Mouse (Mus musculus): Measurements from ENCODE around the gene Tor4a. TPM values are rescaled to one million over a fixed set of nuclear protein-coding genes. Genes with fewer than 3 reads are reported as not detected.

Tor4a gene
- polyA plus RNA-seq, 1 experiment from 2014 or later: 1.9 TPM

DNA sequence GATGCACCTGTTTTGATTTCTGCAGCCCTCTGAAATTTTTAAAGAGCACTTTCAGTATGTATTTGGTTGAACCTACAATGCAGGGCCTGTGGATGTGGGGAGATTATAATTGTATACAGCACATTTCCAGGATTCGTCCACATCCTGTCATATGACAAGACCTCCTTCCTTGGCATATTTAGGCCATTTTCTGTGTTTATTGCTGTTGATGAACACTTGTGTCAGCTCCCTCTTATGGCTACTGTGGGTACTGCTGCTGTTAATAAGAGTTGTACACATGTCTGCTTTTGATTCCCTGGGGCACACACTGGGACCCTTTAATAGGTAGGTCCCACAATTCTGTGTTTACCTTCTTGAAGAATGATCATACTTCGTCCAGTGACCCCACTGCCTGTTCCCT, 39.0 kb downstream of the Tor4a start:
- WGBS: 54% methylated on average over 2 of the region's 2 CpGs
- Histone ChIP-seq H3K4me1 (ENCODE audit: control insufficient read depth, insufficient read depth, low read length) (no peaks in the 10 kb centered on the region), H3K4me2 (ENCODE audit: low read depth, low read length) (no peak overlapping the region), H3K36me3 (replicated peaks; ENCODE audit: control insufficient read depth, insufficient read depth, low read depth, low read length) (no peaks in the 10 kb centered on the region), H3K9ac (replicated peaks; ENCODE audit: low read length) (no peak overlapping the region), H3K27me3 (ENCODE audit: control insufficient read depth, insufficient read depth, low read length) (no peaks in the 10 kb centered on the region), H3K9me3 (replicated peaks; ENCODE audit: control insufficient read depth, low read length) (no peaks in the 10 kb centered on the region), H3K27ac (replicated peaks; ENCODE audit: low read depth, low read length) (no peak overlapping the region), H3K4me3 (ENCODE audit: low read depth, low read length) (no peak overlapping the region)
- DNase-seq (ENCODE audit: low spot score): peak; percentile 66
- no peak for ATAC-seq (replicated peaks; ENCODE audit: insufficient number of reproducible peaks, low FRiP score, low TSS enrichment, low read depth)

DNA sequence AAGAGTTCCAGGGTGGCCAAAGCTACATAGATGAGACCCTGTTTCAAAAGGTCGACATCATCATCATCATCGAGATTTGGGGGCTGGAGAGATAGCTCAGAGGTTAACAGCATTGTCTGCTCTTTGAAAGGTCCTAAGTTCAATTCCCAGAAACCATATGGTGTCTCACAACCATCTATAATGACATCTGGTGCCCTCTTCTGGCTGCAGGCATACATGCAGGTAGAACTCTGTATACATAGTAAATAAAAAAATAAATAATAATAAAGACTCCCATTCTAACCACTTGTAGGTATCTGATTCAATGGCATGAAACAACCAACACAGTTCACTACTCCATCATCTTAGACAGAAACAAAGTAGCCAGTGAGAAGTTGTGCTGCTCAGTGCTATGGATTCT, 39.7 kb downstream of the Tor4a start:
- H3K36me3 ChIP-seq (replicated peaks; ENCODE audit: control insufficient read depth, insufficient read depth, low read depth, low read length): no peaks in the 10 kb centered on the region
- no peaks in the 10 kb centered on the region for H3K9me3 ChIP-seq (replicated peaks; ENCODE audit: control insufficient read depth, low read length)
- H3K27me3 ChIP-seq (ENCODE audit: control insufficient read depth, insufficient read depth, low read length): no peaks in the 10 kb centered on the region
- no peak overlapping the region for H3K4me2 ChIP-seq (ENCODE audit: low read depth, low read length)
- no peak for DNase-seq (ENCODE audit: low spot score)
- H3K4me3 ChIP-seq (ENCODE audit: low read depth, low read length): no peak overlapping the region
- WGBS: 40% methylated on average over 2 of the region's 2 CpGs
- ATAC-seq (replicated peaks; ENCODE audit: insufficient number of reproducible peaks, low FRiP score, low TSS enrichment, low read depth): no peak
- no peak overlapping the region for H3K27ac ChIP-seq (replicated peaks; ENCODE audit: low read depth, low read length)
- no peaks in the 10 kb centered on the region for H3K4me1 ChIP-seq (ENCODE audit: control insufficient read depth, insufficient read depth, low read length)
- H3K9ac ChIP-seq (replicated peaks; ENCODE audit: low read length): no peak overlapping the region

DNA sequence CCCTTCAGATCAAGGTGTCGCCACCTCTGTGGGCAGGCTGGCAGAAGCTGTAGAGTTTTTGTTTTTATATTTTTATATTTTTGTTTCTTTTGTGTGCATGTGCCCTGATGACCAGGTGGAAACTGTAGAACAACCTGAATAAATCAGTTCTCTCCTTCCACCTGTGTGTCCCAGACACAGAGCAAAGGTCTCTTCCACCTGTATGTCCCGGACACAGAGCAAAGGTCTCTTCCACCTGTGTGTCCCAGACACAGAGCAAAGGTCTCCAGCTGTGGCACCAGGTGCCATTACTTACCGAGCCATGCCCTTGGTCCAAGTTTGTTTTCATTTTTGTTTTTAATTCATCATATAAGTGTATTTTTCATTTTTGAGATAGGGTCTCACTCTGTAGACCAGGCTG, 40.5 kb downstream of the Tor4a start:
- Histone ChIP-seq H3K27me3 (ENCODE audit: control insufficient read depth, insufficient read depth, low read length) (no peaks in the 10 kb centered on the region), H3K9me3 (replicated peaks; ENCODE audit: control insufficient read depth, low read length) (no peaks in the 10 kb centered on the region), H3K27ac (replicated peaks; ENCODE audit: low read depth, low read length) (no peak overlapping the region), H3K9ac (replicated peaks; ENCODE audit: low read length) (no peak overlapping the region), H3K4me1 (ENCODE audit: control insufficient read depth, insufficient read depth, low read length) (no peaks in the 10 kb centered on the region), H3K36me3 (replicated peaks; ENCODE audit: control insufficient read depth, insufficient read depth, low read depth, low read length) (no peaks in the 10 kb centered on the region), H3K4me3 (ENCODE audit: low read depth, low read length) (no peak overlapping the region), H3K4me2 (ENCODE audit: low read depth, low read length) (no peak overlapping the region)
- WGBS: 87% methylated on average over 3 of the region's 3 CpGs
- no peak for DNase-seq (ENCODE audit: low spot score)
- no peak for ATAC-seq (replicated peaks; ENCODE audit: insufficient number of reproducible peaks, low FRiP score, low TSS enrichment, low read depth)

DNA sequence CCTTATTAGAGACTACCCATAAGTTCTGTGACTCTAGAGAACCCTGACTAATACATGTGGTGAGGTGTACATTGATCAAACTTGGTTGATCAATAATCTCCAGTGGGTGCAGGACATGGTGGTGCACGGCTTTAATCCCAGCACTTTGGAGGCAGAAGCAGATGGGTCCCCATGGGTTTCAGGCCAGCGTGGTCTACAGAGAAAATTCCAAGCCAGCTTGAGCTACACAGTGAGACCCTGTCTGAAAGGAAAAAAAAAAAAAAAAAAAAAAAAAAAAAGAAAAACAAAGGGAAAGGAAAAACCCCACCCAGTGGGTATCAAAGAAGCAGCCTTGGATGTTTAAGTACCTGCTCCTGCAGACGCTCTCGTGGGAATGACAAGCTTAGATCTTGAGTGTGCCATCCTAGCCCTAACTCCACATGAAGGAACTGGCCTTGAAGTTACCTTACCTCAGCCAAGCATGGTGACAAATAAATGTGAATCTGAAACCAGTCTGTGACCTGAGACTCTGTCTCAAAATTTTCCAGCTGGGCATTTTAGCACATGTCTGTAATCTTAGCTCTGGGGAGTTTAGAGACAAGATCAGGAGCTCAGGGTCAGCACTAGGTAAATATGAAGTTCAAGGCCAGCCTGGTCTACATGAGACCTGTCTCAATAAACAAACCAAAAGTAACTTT, 45.3 kb downstream of the Tor4a start:
- Histone ChIP-seq H3K36me3 (replicated peaks; ENCODE audit: control insufficient read depth, insufficient read depth, low read depth, low read length) (no peaks in the 10 kb centered on the region), H3K4me2 (ENCODE audit: low read depth, low read length) (no peak overlapping the region), H3K4me3 (ENCODE audit: low read depth, low read length) (no peak overlapping the region), H3K27me3 (ENCODE audit: control insufficient read depth, insufficient read depth, low read length) (no peaks in the 10 kb centered on the region), H3K9me3 (replicated peaks; ENCODE audit: control insufficient read depth, low read length) (no peaks in the 10 kb centered on the region), H3K4me1 (ENCODE audit: control insufficient read depth, insufficient read depth, low read length) (no peaks in the 10 kb centered on the region), H3K27ac (replicated peaks; ENCODE audit: low read depth, low read length) (no peak overlapping the region), H3K9ac (replicated peaks; ENCODE audit: low read length) (no peak overlapping the region)
- ATAC-seq (replicated peaks; ENCODE audit: insufficient number of reproducible peaks, low FRiP score, low TSS enrichment, low read depth) (no peak), DNase-seq (ENCODE audit: low spot score) (no peak)
- WGBS: 71% methylated on average over 4 of the region's 4 CpGs

DNA sequence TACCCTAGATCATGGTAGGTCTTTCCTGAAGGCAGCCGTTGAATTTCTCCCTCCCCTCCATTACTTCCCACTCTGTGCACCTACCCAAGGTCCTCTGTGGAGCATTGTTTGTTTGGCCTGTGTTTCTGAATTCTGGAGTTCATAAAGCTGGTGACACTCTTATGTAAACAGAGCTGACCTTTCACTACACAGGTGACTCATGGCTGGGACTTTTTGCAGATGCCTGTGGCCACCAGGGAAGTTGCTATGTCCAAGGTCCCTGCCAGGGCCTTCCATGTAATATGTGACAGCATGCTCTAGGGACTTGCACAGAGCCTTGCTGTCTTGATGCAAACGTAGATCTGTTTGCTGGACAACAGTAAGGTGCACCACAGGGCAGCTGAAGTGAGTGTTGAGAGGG, 47.0 kb downstream of the Tor4a start:
- H3K4me2 ChIP-seq (ENCODE audit: low read depth, low read length): no peak overlapping the region
- no peak for ATAC-seq (replicated peaks; ENCODE audit: insufficient number of reproducible peaks, low FRiP score, low TSS enrichment, low read depth)
- H3K9ac ChIP-seq (replicated peaks; ENCODE audit: low read length): no peak overlapping the region
- H3K9me3 ChIP-seq (replicated peaks; ENCODE audit: control insufficient read depth, low read length): no peaks in the 10 kb centered on the region
- no peaks in the 10 kb centered on the region for H3K27me3 ChIP-seq (ENCODE audit: control insufficient read depth, insufficient read depth, low read length)
- DNase-seq (ENCODE audit: low spot score): no peak
- WGBS: 60% methylated on average over 2 of the region's 2 CpGs
- no peak overlapping the region for H3K27ac ChIP-seq (replicated peaks; ENCODE audit: low read depth, low read length)
- H3K36me3 ChIP-seq (replicated peaks; ENCODE audit: control insufficient read depth, insufficient read depth, low read depth, low read length): no peaks in the 10 kb centered on the region
- no peaks in the 10 kb centered on the region for H3K4me1 ChIP-seq (ENCODE audit: control insufficient read depth, insufficient read depth, low read length)
- H3K4me3 ChIP-seq (ENCODE audit: low read depth, low read length): no peak overlapping the region

DNA sequence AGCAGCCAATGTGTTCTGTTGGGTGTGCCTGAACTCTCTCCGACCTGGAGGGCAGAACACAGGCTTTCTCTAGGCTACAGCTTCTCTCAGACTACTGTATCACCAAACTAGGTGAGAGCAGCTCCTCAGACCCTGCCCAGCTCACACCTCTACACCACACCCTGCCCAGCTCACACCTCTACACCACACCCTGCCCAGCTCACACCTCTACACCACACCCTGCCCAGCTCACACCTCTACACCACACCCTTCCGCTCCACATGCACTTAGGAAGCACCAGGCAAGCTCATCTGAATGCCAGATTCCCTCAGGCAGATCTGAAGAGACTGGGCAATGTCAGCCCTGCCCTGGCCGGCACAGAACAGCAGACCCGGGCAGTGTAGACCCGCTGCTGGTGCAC, 48.8 kb downstream of the Tor4a start:
- Histone ChIP-seq H3K9me3 (replicated peaks; ENCODE audit: control insufficient read depth, low read length) (no peaks in the 10 kb centered on the region), H3K4me3 (ENCODE audit: low read depth, low read length) (no peak overlapping the region), H3K27ac (replicated peaks; ENCODE audit: low read depth, low read length) (no peak overlapping the region), H3K9ac (replicated peaks; ENCODE audit: low read length) (no peak overlapping the region), H3K36me3 (replicated peaks; ENCODE audit: control insufficient read depth, insufficient read depth, low read depth, low read length) (no peaks in the 10 kb centered on the region), H3K27me3 (ENCODE audit: control insufficient read depth, insufficient read depth, low read length) (no peaks in the 10 kb centered on the region), H3K4me1 (ENCODE audit: control insufficient read depth, insufficient read depth, low read length) (no peaks in the 10 kb centered on the region), H3K4me2 (ENCODE audit: low read depth, low read length) (no peak overlapping the region)
- 87% methylated on average over 5 of the region's 5 CpGs for WGBS
- DNase-seq (ENCODE audit: low spot score) (no peak), ATAC-seq (replicated peaks; ENCODE audit: insufficient number of reproducible peaks, low FRiP score, low TSS enrichment, low read depth) (no peak)

DNA sequence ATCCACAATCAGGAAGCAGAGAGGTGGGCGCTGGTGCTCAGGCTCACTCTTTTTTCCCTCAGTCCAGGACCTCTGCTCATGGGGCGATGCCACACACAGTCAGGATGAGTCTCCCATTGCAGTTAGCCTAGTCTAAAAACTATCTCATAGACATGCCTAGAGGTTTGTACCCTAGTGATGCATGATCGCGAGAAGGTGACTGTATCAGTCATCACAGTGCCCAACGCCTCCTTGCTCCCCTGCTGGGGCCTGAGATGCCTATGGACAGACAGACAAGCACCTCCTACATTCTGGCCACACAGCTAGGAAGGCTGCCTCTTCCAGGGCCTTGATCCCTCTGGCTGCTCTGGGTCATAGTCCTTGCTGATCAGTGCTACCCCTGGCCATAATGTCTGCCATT, 49.3 kb downstream of the Tor4a start:
- Histone ChIP-seq H3K9ac (replicated peaks; ENCODE audit: low read length) (no peak overlapping the region), H3K4me2 (ENCODE audit: low read depth, low read length) (no peak overlapping the region), H3K27ac (replicated peaks; ENCODE audit: low read depth, low read length) (no peak overlapping the region), H3K27me3 (ENCODE audit: control insufficient read depth, insufficient read depth, low read length) (no peaks in the 10 kb centered on the region), H3K4me3 (ENCODE audit: low read depth, low read length) (no peak overlapping the region), H3K36me3 (replicated peaks; ENCODE audit: control insufficient read depth, insufficient read depth, low read depth, low read length) (no peaks in the 10 kb centered on the region), H3K9me3 (replicated peaks; ENCODE audit: control insufficient read depth, low read length) (no peaks in the 10 kb centered on the region), H3K4me1 (ENCODE audit: control insufficient read depth, insufficient read depth, low read length) (no peaks in the 10 kb centered on the region)
- no peak for ATAC-seq (replicated peaks; ENCODE audit: insufficient number of reproducible peaks, low FRiP score, low TSS enrichment, low read depth)
- DNase-seq (ENCODE audit: low spot score): no peak
- 88% methylated on average over 5 of the region's 5 CpGs for WGBS

DNA sequence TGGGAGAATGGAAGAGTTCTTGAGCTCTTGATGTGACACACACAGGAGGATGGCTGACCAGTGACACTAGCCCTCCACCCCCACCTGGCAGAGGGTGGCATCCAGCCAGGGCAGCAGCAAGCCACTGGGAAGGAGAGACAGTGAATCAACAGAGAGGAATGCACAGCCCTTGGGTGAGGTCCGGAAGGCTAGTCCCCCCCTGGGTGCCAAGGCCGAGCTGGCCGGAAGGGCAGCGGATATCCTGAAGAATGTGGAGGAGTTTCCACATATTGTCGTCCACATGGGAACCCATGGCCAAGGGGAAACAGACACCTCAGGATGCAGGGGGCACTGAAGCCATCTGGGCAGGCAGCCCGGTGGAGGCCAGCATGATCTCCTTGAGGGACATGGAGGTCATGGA, 51.3 kb downstream of the Tor4a start:
- no peak for ATAC-seq (replicated peaks; ENCODE audit: insufficient number of reproducible peaks, low FRiP score, low TSS enrichment, low read depth)
- H3K9ac ChIP-seq (replicated peaks; ENCODE audit: low read length): no peak overlapping the region
- H3K9me3 ChIP-seq (replicated peaks; ENCODE audit: control insufficient read depth, low read length): no peaks in the 10 kb centered on the region
- H3K4me3 ChIP-seq (ENCODE audit: low read depth, low read length): no peak overlapping the region
- no peak overlapping the region for H3K27ac ChIP-seq (replicated peaks; ENCODE audit: low read depth, low read length)
- H3K4me2 ChIP-seq (ENCODE audit: low read depth, low read length): no peak overlapping the region
- H3K4me1 ChIP-seq (ENCODE audit: control insufficient read depth, insufficient read depth, low read length): no peaks in the 10 kb centered on the region
- no peaks in the 10 kb centered on the region for H3K36me3 ChIP-seq (replicated peaks; ENCODE audit: control insufficient read depth, insufficient read depth, low read depth, low read length)
- DNase-seq (ENCODE audit: low spot score): no peak
- no peaks in the 10 kb centered on the region for H3K27me3 ChIP-seq (ENCODE audit: control insufficient read depth, insufficient read depth, low read length)
- 73% methylated on average over 6 of the region's 6 CpGs for WGBS
